Mouse (Mus musculus) cerebellum, adult 9-11 months (tissue): Measurements from ENCODE around the gene Arfgef2.

ENCODE experiments used
- DNase-seq: peaks from one replicate; pipeline ENCODE4 v3.0.0; 2022

Arfgef2 gene

DNA sequence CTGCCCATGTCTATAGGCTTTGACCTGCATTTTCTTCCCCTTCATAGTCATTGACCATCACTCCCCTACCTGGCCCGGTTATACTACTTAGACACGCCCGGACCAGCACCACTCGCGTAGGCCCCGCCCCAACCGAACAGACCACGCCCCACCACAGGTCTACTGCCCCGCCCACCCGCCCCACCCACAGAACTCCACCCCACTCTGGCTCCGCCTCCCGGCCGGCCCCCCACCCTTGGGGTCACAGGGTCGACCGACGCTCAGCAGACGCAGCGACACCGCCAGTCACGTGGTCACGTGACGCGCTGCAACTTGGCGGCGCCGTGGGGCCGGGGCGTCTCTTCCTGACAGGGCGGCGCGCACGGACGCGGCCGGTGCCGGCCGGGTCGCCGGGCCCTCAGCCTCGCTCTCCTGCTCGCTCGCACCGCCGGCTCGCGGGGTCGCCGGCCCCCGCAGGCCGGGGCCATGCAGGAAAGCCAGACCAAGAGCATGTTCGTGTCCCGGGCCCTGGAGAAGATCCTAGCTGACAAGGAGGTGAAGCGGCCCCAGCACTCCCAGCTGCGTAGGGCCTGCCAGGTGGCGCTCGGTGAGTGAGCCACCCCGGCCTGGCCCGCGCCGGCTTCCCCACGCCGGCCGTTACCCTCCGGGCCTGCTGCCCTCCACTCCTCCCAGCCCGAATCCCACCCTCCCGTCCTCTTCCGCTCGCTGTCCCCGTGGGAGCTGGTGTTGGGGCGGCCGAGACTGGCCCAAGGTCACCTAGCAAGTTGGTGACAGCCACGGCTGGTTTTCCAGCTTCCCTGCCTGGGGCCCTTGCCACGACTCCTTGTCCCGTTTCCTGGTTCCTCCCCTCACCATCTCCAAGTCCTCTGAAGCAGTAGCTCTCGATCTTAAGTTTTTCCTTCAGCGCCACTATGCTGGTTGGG, at the start of gene Arfgef2:
TSS of gene Arfgef2 (plus strand) at position 339 of the 923 bp plus-strand sequence.
- peak; percentile 92 for DNase-seq

GRCm38 (mm10) chr2:166757969-166758368, 47.4 kb upstream of the Arfgef2 start:
- no peak for DNase-seq

GRCm38 (mm10) chr2:166764051-166764450, 41.3 kb upstream of the Arfgef2 start:
- DNase-seq, result no peak

GRCm38 (mm10) chr2:166767591-166767990, 37.8 kb upstream of the Arfgef2 start:
- no peak for DNase-seq

DNA sequence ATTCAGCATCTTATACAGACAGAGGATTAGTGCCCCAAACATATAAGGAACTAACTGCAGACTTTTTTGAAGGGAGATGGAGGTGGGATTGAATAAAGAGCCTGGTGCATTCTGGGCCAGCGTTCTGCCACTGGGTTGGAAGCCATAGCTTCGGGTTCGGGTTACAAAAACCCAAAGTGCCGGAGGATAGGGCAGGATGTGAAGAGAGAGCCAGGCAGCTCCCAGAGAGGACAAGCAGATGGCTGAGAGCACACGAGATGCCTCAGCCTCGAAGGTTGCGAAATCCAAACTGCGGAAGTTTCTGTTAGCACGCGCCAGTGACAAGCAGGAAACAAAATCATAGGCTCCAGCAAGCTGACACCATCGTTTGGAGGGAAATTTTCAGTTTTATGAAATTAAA, 34.0 kb upstream of the Arfgef2 start:
- DNase-seq, result no peak

GRCm38 (mm10) chr2:166773587-166773986, 31.8 kb upstream of the Arfgef2 start:
- DNase-seq, result no peak

DNA sequence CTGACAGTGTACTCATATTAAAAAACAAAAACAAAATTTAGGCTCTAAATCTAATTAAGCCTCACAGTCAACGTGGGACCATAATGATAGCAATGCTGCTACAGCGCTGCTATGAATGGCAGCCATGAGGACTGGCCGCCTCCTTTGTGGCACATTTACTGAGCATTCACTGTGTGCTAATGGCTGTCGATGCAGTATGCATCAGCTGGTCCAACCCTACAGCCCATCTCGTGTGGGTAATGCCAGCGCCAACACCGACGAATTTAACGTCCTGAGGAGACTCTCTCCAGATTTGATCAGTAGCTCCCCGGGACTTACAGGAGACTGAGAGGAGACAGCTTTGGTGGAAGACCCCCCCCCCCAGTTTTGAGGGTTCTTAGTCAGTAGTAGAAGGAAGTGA, 31.1 kb upstream of the Arfgef2 start:
- DNase-seq, result no peak

- no peak for DNase-seq
Measured at GRCm38 (mm10) chr2:166775357-166775893, 30.0 kb upstream of the Arfgef2 start.

GRCm38 (mm10) chr2:166776272-166776671, 29.1 kb upstream of the Arfgef2 start:
- no peak for DNase-seq

GRCm38 (mm10) chr2:166779956-166780355, 25.4 kb upstream of the Arfgef2 start:
- DNase-seq, result no peak

DNA sequence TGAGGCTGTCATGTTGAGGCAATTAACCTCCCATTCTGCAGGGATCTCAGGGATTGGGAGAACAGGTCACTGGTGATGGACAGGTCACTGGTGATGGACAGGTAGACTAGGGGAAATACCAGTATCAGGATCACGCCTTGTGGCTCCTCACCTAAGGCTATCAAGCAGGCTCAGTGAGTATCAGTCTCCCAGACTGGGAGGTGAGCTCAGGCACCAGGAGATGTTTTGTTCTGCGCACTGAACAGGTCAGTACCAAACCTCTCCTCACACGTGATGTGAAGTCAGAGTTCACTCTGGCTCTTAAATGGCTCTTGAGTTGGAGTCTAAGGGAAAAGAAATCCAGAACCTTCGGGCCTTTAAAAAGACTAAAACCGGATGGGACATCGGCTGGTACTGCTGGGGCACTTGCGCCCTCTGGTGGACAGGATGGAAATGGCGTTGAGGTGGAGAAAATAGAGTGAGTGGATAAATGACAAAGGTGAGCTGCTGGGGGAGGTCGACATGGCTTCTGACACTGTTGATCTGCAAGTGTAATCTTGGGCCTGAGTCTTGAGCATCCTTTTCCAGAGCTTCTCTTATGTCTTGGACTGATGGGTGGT, 24.3 kb upstream of the Arfgef2 start:
- peak; percentile 56 for DNase-seq

DNA sequence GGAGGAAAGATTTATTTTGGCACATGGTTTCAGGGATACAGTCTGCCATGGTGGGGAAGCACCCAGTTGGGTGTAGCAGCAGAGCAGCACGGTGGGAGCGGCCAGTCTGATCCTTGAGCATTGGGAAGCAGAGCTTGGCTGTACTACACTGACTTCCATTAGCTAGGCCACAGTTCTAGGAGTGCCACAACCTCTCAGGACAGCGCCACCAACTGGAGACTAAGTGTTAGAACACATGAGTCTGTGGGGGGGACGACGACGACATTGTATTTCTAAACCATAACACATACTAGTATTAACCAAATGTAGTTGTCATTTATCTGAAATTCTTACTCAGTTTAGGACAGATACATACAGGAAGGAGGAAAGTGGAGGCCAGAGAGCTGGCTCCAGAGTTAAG, 21.0 kb upstream of the Arfgef2 start:
- no peak for DNase-seq

DNA sequence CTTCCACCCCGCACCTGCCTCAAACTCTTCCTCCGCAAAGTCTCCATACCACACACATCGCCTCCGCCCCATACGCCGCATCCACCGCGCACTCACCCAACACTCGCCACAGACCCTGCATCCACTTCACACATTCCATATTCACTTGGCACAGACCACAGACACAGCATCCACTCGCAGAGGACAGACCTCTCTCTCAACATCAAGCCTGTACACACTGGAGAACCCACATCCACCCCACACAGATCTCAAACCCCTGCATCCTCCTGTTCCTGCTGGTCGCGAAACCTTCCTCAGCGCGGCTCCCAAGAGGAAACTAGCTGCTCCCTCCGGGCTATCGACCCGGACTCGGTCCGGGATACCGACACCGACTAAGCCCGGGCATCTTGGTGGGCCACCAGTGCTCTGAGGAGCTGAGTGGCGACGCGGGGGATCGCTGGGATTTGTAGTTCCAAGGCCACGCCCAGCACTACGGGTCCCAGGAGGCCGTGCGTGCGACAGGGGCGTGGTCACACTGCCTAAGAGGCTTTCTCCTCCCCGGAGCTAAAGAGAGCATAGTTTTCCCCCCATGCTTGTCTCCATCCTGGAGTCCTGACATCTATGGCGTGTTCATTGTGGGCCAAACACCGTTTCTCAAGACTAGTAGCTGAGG, 18.9 kb upstream of the Arfgef2 start:
- peak; percentile 93 for DNase-seq

DNA sequence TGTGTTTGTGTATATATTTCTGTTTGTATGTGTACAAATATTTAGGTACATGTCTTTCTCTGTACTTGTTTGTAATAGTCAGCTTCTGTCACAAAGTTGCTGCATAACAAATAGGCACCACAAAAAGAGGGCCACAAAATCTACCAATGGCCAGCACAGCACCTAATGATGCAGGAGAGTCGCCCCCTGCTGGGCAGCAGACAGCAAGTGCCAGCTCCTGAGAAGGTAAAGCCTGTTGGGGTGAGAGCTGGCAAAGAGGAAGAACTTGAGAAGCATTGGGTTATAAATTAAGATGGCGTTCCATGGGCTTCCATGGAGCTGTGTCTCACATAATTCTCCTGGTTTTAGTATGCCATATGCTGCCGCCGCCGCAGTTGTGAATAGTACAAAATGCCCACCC, 13.7 kb upstream of the Arfgef2 start:
- no peak for DNase-seq

GRCm38 (mm10) chr2:166792355-166792754, 13.0 kb upstream of the Arfgef2 start, which contains the start of gene Trp53rkb:
Gene Trp53rkb, plus strand, starts transcription at chr2:166792531.
- DNase-seq, result no peak

GRCm38 (mm10) chr2:166793542-166794214, 11.7 kb upstream of the Arfgef2 start:
- DNase-seq, result peak; percentile 84

DNA sequence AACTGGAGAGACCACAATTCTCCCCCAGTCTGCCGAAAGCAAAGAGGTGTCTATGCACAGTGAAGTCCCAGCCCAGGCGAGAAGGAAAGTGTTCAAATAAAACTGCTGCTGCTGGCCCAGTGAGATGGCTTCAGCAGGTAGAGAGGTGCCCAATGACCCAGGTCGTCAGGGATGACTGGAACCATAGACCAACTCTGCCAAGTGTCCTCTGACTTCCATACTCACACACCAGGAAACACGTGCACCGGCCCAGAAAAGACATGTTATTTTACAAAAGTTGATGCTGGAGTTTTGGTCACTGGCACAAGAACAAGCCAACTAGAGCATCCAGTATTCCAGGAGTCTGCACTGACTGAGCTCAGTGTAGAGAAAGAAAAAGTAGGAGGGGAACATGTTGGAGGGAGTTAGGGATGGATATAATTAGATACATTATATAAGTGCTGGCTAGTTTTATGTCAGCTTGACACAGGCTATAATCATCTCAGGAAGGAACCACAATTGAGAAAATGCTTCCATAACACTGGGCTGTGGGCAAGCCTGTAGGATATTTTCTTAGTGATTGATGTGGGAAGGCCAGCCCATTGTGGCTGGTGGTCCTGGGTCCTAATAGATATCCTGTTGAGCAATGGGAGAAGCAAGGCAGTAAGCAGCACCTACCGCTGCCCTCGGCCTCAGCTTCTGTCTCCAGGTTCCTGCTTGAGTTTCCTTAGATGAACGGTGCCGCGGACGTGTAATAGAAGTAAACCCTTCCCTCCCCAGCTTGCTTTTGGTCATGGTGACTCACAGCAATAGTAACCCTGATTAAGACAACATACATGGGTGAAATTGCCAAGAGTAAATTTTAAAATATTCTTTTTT, 5.5 kb upstream of the Arfgef2 start:
- no peak for DNase-seq

DNA sequence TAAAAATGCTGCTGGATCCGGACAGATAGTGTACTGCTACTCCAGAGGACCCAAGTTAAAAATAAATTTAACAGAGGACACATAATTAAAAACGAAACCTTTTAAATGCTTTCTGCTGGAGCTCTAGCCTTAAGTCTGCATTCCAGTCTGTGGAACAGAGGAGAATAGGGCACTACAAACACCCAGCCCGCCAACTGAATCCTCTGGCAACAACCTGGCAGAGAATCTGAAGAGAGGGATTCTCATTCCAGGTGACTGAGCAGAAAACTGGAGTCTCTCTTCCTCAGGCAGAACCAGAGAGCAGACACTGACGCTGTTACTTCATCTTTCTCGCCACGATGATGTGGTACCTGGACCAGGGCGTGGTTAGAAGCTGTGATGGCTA, 4.9 kb upstream of the Arfgef2 start:
- no peak for DNase-seq

DNA sequence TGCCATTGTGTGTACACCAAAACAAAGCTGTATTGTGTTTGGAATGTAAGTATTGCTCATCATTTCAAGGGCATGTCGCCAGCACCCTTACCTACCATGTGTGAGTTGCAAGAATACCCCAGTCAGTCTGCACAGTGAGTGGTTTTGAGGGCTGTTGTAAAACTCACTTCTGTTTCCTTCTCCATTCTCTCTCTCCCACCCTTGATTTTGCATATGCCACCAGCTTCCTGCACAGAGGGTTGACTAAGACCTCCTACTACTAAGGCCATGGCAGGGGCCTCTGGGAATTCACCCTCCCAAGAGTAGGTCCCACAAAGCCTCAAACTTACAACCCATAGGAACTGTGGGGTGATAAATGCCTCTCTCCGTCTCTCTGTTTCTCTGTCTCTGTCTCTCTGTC, 4.0 kb upstream of the Arfgef2 start:
- no peak for DNase-seq

DNA sequence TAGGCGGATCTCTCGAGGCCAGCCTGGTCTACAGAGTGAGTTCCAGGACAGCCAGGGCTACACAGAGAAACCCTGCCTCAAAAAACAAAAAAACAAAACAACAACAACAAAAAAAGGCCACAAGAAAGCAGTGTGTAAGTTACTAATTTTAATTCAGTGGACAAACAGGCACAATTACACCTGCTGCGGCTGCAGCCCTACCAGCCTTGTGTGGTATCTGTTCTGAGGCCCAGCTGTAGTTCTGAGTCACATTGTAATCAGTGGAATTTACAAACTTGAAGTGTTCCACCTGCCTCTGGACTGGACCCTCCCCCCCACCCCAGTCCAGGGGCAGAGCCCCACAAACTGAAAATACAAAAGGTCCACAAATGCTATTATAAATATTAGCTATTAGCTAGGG, 2.1 kb upstream of the Arfgef2 start:
- DNase-seq, result no peak

DNA sequence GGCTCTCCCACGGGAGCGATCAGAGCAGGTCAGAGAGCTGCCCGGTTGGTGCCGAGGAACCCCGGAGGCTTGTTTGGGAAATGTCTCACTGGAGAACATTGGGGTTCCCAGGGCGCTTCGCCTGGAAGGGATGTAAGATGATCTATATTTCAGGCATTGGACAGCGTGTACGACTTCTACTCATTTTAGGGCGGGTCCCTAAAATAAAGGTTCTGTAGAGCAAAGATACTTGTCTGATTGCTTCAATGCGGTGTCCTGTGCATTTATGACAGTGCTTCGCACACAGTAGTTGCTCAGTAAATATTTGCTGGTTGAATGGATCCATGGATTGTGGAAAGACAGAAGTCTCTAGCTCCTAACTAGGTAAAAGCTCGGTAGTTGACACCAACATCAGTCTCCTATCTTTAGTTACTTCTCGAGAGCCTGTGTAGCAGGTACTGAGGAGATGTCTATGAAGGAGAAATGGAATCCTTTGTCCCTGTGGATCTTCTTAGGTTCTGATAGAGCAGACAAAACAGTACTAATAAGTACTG, 851 bp downstream of the Arfgef2 start:
- DNase-seq, result no peak

DNA sequence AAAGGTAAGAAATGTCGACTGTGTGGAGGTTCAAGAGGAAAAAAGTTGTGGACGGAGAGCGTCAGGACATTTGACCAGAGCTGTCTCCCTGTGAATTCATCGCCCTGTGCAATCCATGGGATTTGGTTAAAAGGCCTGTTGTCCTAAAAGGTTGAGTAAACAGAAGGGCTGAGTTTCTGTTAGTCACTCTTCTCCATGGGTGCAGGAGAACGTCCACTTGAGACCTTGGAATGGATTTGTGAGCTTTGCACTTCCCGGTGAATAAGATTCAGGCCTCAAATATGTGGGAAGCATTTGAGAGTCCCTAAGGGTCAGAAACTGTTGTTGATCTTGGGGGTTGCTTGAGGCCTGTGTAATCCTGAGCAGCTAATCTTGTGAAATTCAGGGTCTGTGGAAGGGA, 1.4 kb downstream of the Arfgef2 start:
- DNase-seq, result no peak
